Mouse (Mus musculus): Measurements from ENCODE around the gene Elovl2. TPM values are rescaled to one million over a fixed set of nuclear protein-coding genes. Genes with fewer than 3 reads are reported as not detected.

Gene Elovl2
- total and polyA plus RNA-seq, 2 experiments from 2014 or later, result 0.23 TPM; not detected in 1

DNA sequence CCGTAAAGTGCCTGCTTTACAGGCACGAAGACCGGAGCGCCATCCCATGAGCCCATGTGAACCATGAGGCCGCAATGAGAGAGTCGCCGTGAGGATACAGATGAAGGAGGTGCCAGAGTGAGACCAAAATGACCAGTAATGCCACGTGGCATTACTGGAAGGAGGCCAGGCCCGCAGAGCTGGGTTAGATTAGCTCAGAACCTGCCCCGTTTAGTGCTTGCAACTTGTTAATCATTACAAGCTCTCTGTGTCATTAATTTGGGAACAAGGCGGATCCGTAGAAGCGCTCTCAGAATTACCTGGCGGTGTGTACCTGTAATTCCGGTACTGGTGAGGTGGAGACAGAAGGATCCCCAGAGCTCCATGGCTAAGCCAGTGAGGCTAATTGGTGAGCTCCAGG lies 12.0 kb upstream of the Elovl2 start:
- no peak overlapping the region for H3K27ac ChIP-seq (ENCODE audit: low read depth)
- ATAC-seq (ENCODE audit: insufficient read depth, low read depth) (no peak), DNase-seq (ENCODE audit: low spot score) (no peak)
- no peaks in the 10 kb centered on the region for H3K36me3 ChIP-seq (replicated peaks; ENCODE audit: control insufficient read depth, insufficient read depth, low read length)
- no peaks in the 10 kb centered on the region for H3K4me1 ChIP-seq (ENCODE audit: control insufficient read depth, insufficient read depth)
- no peaks in the 10 kb centered on the region for H3K9me3 ChIP-seq (replicated peaks; ENCODE audit: control insufficient read depth, low read length)
- H3K4me2 ChIP-seq (ENCODE audit: low read depth, low read length), result no peak overlapping the region
- H3K4me3 ChIP-seq (ENCODE audit: low read depth, low read length), result no peak overlapping the region
- no peaks in the 10 kb centered on the region for H3K27me3 ChIP-seq (ENCODE audit: control insufficient read depth, insufficient read depth, low read length)
- TF ChIP-seq EP300 (IDR thresholded peaks at IDR 0.05; ENCODE audit: low read depth), result no peak
- TF ChIP-seq CTCF (IDR thresholded peaks at IDR 0.05; ENCODE audit: low read depth), result no peak
- no peak overlapping the region for H3K9ac ChIP-seq (replicated peaks; ENCODE audit: low read depth, low read length)
- 88% methylated on average over 15 of the region's 15 CpGs for WGBS

DNA sequence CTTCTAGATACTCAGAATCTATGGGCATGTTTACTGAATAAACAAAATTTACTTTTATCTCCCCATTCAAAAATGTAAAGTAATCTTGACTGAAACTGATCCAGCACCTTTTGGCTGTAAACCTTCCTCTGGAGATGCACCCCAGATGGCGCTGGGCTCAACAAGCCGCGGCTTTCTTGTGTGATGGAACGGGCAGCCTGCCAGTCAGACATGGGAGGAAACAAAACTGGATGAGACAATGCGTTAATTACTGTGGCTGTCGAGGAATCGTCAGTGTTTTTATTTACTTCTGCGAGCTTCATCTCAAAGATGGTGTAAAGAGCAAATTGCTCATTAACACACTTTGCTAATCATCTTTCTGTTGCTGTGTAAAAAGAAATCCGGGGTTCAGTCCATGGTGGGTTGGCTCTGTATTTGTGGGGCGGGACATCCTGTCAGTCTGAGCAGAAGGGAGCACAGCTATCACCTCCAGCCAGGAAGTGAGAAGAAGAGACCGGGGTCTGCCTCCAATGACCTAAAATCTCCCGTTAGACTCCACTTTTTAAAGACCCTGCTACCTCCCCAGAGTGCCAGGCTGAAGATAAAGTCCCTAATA lies 11.3 kb upstream of the Elovl2 start:
- TF ChIP-seq EP300 (IDR thresholded peaks at IDR 0.05; ENCODE audit: low read depth), result no peak
- no peak for TF ChIP-seq CTCF (IDR thresholded peaks at IDR 0.05; ENCODE audit: low read depth)
- Histone ChIP-seq H3K27ac (ENCODE audit: low read depth) (no peak overlapping the region), H3K27me3 (ENCODE audit: control insufficient read depth, insufficient read depth, low read length) (no peaks in the 10 kb centered on the region), H3K9me3 (replicated peaks; ENCODE audit: control insufficient read depth, low read length) (no peaks in the 10 kb centered on the region), H3K4me3 (ENCODE audit: low read depth, low read length) (no peak overlapping the region), H3K4me2 (ENCODE audit: low read depth, low read length) (no peak overlapping the region), H3K9ac (replicated peaks; ENCODE audit: low read depth, low read length) (no peak overlapping the region), H3K4me1 (ENCODE audit: control insufficient read depth, insufficient read depth) (no peaks in the 10 kb centered on the region), H3K36me3 (replicated peaks; ENCODE audit: control insufficient read depth, insufficient read depth, low read length) (no peaks in the 10 kb centered on the region)
- WGBS, result 77% methylated on average over 12 of the region's 12 CpGs
- ATAC-seq (ENCODE audit: insufficient read depth, low read depth) (no peak), DNase-seq (ENCODE audit: low spot score) (no peak)

DNA sequence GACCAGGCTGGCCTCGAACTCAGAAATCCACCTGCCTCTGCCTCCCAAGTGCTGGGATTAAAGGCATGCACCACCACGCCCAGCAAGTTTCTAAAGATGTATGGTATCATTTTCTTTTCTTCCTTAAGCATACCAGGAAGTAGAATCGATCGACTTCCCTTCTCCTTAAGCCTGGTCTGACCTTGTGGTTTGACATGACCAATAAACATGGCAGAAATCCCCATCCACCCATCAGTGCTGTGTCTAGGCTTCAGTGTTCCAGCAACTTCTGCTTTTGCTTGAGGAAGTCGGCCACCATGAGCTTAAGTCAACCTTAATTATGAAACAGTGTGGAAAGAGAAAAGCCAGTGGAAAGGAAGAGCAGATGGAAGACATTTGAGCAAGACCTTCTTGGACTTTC lies 10.1 kb upstream of the Elovl2 start:
- Histone ChIP-seq H3K4me2 (ENCODE audit: low read depth, low read length) (no peak overlapping the region), H3K27me3 (ENCODE audit: control insufficient read depth, insufficient read depth, low read length) (no peaks in the 10 kb centered on the region), H3K4me1 (ENCODE audit: control insufficient read depth, insufficient read depth) (no peaks in the 10 kb centered on the region), H3K9ac (replicated peaks; ENCODE audit: low read depth, low read length) (no peak overlapping the region), H3K4me3 (ENCODE audit: low read depth, low read length) (no peak overlapping the region), H3K36me3 (replicated peaks; ENCODE audit: control insufficient read depth, insufficient read depth, low read length) (no peaks in the 10 kb centered on the region), H3K9me3 (replicated peaks; ENCODE audit: control insufficient read depth, low read length) (no peaks in the 10 kb centered on the region), H3K27ac (ENCODE audit: low read depth) (no peak overlapping the region)
- WGBS, result 72% methylated on average over 4 of the region's 5 CpGs
- DNase-seq (ENCODE audit: low spot score) (no peak), ATAC-seq (ENCODE audit: insufficient read depth, low read depth) (no peak)
- TF ChIP-seq EP300 (IDR thresholded peaks at IDR 0.05; ENCODE audit: low read depth) (no peak), CTCF (IDR thresholded peaks at IDR 0.05; ENCODE audit: low read depth) (no peak)

DNA sequence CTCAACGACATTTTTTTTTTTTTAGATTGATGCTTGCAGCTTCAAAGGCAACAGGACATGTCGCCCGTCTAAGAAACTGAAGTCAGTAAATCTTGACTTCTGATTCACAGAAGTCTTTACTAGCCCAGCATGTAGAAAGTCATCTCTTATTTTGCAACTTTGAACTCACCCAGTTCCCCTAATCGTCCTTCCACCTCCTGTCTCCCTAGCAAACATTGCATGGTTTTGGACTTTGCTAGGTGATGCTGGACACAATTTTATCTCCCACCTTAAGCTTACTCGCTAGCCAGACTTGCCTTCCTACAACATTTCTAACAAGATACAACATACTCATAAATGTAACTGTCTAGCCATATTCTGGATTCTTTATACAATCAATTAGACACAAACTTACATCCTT lies 7.9 kb upstream of the Elovl2 start:
- WGBS, result 74% methylated on average over 5 of the region's 5 CpGs
- TF ChIP-seq CTCF (IDR thresholded peaks at IDR 0.05; ENCODE audit: low read depth) (no peak), EP300 (IDR thresholded peaks at IDR 0.05; ENCODE audit: low read depth) (no peak)

DNA sequence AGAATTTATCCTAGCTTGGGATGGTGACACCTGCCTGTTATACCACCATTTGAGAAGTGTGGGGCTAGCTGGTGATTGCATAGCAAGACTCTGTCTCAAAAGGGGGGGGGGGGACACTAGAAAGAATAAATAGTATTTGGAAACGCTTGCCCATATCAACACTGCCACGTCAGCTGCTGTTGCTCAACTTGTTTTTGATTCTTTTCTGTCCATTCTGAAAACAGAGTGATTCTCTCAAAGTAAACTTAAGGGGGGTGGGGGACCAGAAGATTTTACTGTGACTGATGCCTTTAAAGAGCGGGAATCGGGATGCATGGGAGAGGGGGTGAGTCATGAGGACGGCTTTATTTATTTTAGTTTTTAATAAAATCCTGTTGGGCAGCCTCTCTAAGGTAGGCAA lies 6.3 kb upstream of the Elovl2 start:
- H3K9me3 ChIP-seq (replicated peaks; ENCODE audit: control insufficient read depth, low read length), result no peaks in the 10 kb centered on the region; the same call in 1 of the 2 replicates
- no peak overlapping the region for H3K27ac ChIP-seq (ENCODE audit: low read depth)
- no peak for ATAC-seq (ENCODE audit: insufficient read depth, low read depth)
- no peak overlapping the region for H3K4me3 ChIP-seq (ENCODE audit: low read depth, low read length)
- no peak for DNase-seq (ENCODE audit: low spot score)
- H3K4me2 ChIP-seq (ENCODE audit: low read depth, low read length), result no peak overlapping the region
- H3K9ac ChIP-seq (replicated peaks; ENCODE audit: low read depth, low read length), result no peak overlapping the region
- no peaks in the 10 kb centered on the region for H3K4me1 ChIP-seq (ENCODE audit: control insufficient read depth, insufficient read depth)
- H3K27me3 ChIP-seq (ENCODE audit: control insufficient read depth, insufficient read depth, low read length), result no peaks in the 10 kb centered on the region
- 74% methylated on average over 5 of the region's 5 CpGs for WGBS
- no peaks in the 10 kb centered on the region for H3K36me3 ChIP-seq (replicated peaks; ENCODE audit: control insufficient read depth, insufficient read depth, low read length)
- no peak for TF ChIP-seq CTCF (IDR thresholded peaks at IDR 0.05; ENCODE audit: low read depth)
- TF ChIP-seq EP300 (IDR thresholded peaks at IDR 0.05; ENCODE audit: low read depth), result no peak

More for the DNA sequence above, 7.9 kb upstream of the Elovl2 start:
- no peak overlapping the region for H3K4me2 ChIP-seq (ENCODE audit: low read depth, low read length)
- no peak overlapping the region for H3K27ac ChIP-seq (ENCODE audit: low read depth)
- no peak overlapping the region for H3K9ac ChIP-seq (replicated peaks; ENCODE audit: low read depth, low read length)
- H3K9me3 ChIP-seq (replicated peaks; ENCODE audit: control insufficient read depth, low read length), result no peaks in the 10 kb centered on the region
- no peak overlapping the region for H3K4me3 ChIP-seq (ENCODE audit: low read depth, low read length)
- DNase-seq (ENCODE audit: low spot score) (no peak), ATAC-seq (ENCODE audit: insufficient read depth, low read depth) (no peak)
- H3K36me3 ChIP-seq (replicated peaks; ENCODE audit: control insufficient read depth, insufficient read depth, low read length), result no peaks in the 10 kb centered on the region
- H3K27me3 ChIP-seq (ENCODE audit: control insufficient read depth, insufficient read depth, low read length), result no peaks in the 10 kb centered on the region
- H3K4me1 ChIP-seq (ENCODE audit: control insufficient read depth, insufficient read depth), result no peaks in the 10 kb centered on the region

DNA sequence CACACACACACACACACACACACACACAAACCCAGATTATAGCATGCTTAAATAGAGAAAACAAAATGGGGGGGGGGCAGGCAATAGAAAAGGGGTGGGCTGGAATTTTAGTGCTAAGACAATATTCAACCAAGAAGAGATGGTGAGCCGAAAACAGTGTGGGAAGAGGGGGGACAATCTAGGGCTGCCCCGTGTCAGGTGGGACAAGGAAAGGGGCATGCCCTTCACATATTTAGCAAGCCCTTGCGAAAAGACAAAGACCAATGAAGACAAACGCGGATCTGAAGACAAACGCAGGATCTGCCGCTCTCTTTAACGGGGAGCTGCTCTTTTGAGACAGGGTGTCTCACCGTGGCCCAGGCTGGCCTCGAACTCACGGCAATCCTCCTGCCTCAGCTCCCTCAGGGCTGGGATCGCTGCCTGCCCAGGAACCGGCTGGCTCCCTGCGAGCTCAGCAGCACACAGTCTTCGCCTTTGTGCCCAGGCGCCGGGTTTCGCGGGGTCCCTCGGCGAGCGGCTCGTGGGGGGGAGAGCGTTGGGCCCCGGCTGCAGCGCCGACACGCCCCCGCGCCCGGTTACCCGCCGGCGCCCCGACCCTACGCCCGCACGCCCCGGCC lies 410 bp downstream of the Elovl2 start:
- Histone ChIP-seq H3K4me3 (ENCODE audit: low read depth, low read length) (peak overlapping the region; percentile 50), H3K9me3 (replicated peaks; ENCODE audit: control insufficient read depth, low read length) (peaks cover 6% of the 10 kb centered on the region), H3K4me2 (ENCODE audit: low read depth, low read length) (peak overlapping the region; percentile 76), H3K27ac (ENCODE audit: low read depth) (no peak overlapping the region), H3K27me3 (ENCODE audit: control insufficient read depth, insufficient read depth, low read length) (no peaks in the 10 kb centered on the region), H3K4me1 (ENCODE audit: control insufficient read depth, insufficient read depth) (no peaks in the 10 kb centered on the region; the same call in 1 of the 2 replicates), H3K9ac (replicated peaks; ENCODE audit: low read depth, low read length) (no peak overlapping the region), H3K36me3 (replicated peaks; ENCODE audit: control insufficient read depth, insufficient read depth, low read length) (no peaks in the 10 kb centered on the region)
- WGBS, result 3% methylated on average over 27 of the region's 39 CpGs
- ATAC-seq (ENCODE audit: insufficient read depth, low read depth) (no peak), DNase-seq (ENCODE audit: low spot score) (no peak)
- TF ChIP-seq CTCF (IDR thresholded peaks at IDR 0.05; ENCODE audit: low read depth), result no peak
- TF ChIP-seq EP300 (IDR thresholded peaks at IDR 0.05; ENCODE audit: low read depth), result no peak
